Mouse (Mus musculus): Measurements from ENCODE around the gene Ccdc78. TPM values are rescaled to one million over a fixed set of nuclear protein-coding genes. Genes with fewer than 3 reads are reported as not detected.
A peak's percentile ranks its signal among the peaks of the same experiment; 100 is the strongest.

The Ccdc78 gene
- polyA plus RNA-seq, 1 experiment from 2014 or later: 0.20 TPM

DNA sequence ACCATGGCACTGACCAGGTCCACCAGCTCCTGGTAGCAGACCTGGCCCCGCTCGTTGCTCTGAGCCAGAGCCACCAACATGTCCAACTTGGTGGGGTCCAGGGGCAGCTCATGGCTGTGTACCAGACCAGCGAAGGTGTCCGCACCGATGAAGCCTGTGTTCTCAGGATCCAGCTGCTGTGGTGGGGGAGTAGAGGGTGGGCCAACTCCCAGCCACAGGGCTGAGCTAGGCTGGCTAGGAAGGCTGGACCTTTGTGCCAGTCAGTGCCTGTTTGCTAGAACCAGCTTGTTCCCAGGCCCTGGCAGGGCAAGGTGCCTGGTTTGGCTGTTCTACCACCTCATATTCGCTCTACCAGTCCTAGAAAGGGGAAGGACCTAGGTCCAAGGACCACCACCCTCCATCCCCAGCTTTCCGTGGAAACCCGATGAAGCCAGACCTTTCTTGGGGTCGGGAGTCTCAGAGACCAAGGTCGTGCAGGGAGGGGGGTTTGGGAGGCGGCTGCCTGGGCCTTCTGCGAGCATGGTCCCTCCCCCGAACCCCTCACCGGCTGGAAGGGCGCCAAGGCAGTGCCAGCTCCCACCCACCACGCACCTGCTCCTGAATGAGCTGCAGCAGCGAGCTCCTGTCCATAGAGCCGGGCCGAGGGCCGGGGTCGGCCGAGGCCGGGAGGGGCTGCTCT is 50.2 kb downstream of the Ccdc78 start:
- peak overlapping the region; percentile 39; the same call in 1 of the 2 replicates for H3K27ac ChIP-seq
- no peak for ATAC-seq (ENCODE audit: insufficient number of reproducible peaks, insufficient read depth, low FRiP score, low TSS enrichment, low read depth)
- no peaks in the 10 kb centered on the region for H3K27me3 ChIP-seq
- 25% methylated on average over 23 of the region's 23 CpGs for WGBS
- H3K9ac ChIP-seq: peak overlapping the region; percentile 72
- no peaks in the 10 kb centered on the region for H3K9me3 ChIP-seq
- H3K4me1 ChIP-seq: peaks cover 50% of the 10 kb centered on the region
- peaks cover 56% of the 10 kb centered on the region for H3K36me3 ChIP-seq
- peak overlapping the region; percentile 43 for H3K4me3 ChIP-seq
- peak overlapping the region; percentile 98 for H3K4me2 ChIP-seq

DNA sequence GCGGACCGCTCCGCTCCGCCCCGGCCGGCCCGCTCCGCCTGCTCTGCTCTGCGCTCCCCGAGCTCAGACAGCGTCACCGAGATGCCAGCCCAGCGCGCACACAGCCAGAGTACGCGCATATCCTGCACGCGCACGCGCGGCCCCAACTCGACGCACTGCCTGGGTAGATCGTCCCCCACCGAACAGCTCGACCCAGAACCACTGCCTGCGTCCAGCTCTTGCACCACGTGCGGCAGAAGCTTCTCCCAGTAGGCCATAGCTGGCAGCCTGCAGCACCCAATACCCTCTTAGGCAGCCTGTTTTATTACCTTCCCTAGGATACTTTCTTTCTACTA is 50.7 kb downstream of the Ccdc78 start, which contains the start of gene Rhbdl1:
TSS of gene Rhbdl1 (minus strand) at position 220 of the 335 bp plus-strand sequence.
- Histone ChIP-seq H3K4me1 (peaks cover 44% of the 10 kb centered on the region), H3K4me2 (peak within 1 kb of the TSS; percentile 98), H3K27me3 (no peaks in the 10 kb centered on the region), H3K27ac (peak within 1 kb of the TSS; percentile 39; the same call in 1 of the 2 replicates), H3K9me3 (no peaks in the 10 kb centered on the region), H3K4me3 (peak within 1 kb of the TSS; percentile 43), H3K9ac (peak within 1 kb of the TSS; percentile 72), H3K36me3 (peaks cover 58% of the 10 kb centered on the region)
- 3% methylated on average over 29 of the region's 29 CpGs for WGBS
- ATAC-seq (ENCODE audit: insufficient number of reproducible peaks, insufficient read depth, low FRiP score, low TSS enrichment, low read depth): no peak

DNA sequence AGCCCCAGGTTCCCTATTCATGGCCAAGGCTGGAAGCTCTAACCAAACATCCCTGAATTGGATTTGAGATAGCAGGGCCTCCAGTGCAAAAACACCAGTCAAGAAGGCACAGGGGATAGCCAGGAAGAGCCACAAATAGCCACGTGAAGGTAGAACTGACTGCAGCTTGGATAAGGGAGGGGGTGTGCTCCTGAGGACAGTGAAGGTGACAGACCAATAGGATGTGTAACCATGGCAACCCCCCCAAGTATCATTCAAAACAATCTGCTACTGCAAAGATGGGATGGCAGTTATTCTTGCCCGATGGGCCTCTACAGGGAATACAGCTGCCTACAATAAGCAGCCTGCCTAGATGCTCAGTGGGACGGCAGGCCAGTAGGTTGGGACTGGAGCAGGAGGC is 51.2 kb downstream of the Ccdc78 start:
- Histone ChIP-seq H3K9ac (peak overlapping the region; percentile 72), H3K27ac (0 out of 2 replicates have a peak overlapping the region, but pooled peaks have one; percentile 39), H3K9me3 (no peaks in the 10 kb centered on the region), H3K4me3 (peak overlapping the region; percentile 43), H3K27me3 (no peaks in the 10 kb centered on the region), H3K4me1 (peaks cover 43% of the 10 kb centered on the region), H3K36me3 (peaks cover 63% of the 10 kb centered on the region), H3K4me2 (peak overlapping the region; percentile 98)
- 53% methylated on average over 3 of the region's 3 CpGs for WGBS
- no peak for ATAC-seq (ENCODE audit: insufficient number of reproducible peaks, insufficient read depth, low FRiP score, low TSS enrichment, low read depth)

DNA sequence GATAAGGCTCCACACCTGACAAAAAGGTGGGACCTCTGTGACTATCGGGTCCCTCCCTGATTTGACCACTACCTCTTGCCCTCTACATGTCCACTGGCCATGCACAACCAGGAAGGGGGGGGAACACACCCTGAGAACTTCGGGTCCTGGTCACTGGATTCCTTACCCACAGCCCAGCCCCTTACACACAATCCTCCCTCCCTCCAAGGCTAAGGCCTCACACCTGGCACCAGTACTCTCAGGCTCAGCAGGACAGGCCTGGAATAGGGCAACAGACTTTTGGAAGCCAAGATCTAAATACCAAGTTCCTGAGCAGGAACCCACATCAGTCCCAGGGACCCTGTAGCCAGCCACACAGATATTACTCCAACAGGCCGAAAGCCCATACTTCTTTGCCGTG is 52.5 kb downstream of the Ccdc78 start:
- no peak for ATAC-seq (ENCODE audit: insufficient number of reproducible peaks, insufficient read depth, low FRiP score, low TSS enrichment, low read depth)
- Histone ChIP-seq H3K27ac (no peak overlapping the region), H3K27me3 (no peaks in the 10 kb centered on the region), H3K4me3 (no peak overlapping the region), H3K4me1 (peaks cover 48% of the 10 kb centered on the region), H3K4me2 (no peak overlapping the region), H3K9me3 (no peaks in the 10 kb centered on the region), H3K9ac (0 out of 2 replicates have a peak overlapping the region, but pooled peaks have one; percentile 6), H3K36me3 (peaks cover 64% of the 10 kb centered on the region)
- 91% methylated on average over 4 of the region's 4 CpGs for WGBS

DNA sequence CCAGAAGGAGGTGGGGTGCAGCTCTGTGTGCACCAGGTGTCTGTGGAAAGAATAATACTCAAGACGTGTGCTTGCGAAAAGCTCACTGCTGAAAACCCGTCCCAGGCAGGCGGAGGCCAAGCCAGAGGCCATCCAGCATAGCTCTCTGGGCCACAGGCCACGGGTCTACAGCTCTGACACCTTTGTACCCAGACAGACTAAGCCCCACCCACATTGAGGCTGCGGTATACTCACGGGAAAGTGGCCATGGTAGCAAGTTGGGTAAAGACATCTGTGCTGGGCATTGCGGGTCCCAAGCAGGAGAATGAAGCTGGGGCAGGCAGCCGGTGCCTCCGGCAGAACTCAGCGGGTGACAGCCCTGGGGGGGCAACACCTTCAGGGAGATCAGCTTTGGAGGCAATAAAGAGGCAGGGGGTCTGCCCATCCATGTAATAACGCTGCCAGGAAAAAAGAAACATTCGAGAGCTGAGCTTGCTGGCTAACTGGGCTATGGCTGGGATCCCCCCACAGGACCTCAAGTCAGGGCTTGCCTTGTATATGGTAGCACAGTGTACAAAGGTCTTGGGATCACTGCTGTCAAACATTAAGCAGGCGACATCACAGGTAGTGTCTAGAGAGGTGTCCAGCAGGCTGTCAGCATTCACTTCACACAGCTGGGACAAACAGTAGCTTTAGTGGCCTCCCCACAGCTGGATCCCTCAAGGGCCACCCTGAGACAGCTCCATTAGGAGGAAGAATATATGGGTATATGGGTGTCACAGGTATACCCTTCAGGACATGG is 53.3 kb downstream of the Ccdc78 start:
- 0 out of 2 replicates have a peak overlapping the region, but pooled peaks have one; percentile 6 for H3K9ac ChIP-seq
- no peak for ATAC-seq (ENCODE audit: insufficient number of reproducible peaks, insufficient read depth, low FRiP score, low TSS enrichment, low read depth)
- H3K4me3 ChIP-seq: no peak overlapping the region
- H3K9me3 ChIP-seq: no peaks in the 10 kb centered on the region
- H3K27ac ChIP-seq: no peak overlapping the region
- peaks cover 62% of the 10 kb centered on the region for H3K36me3 ChIP-seq
- WGBS: 81% methylated on average over 14 of the region's 14 CpGs
- peaks cover 43% of the 10 kb centered on the region for H3K4me1 ChIP-seq
- no peak overlapping the region for H3K4me2 ChIP-seq
- no peaks in the 10 kb centered on the region for H3K27me3 ChIP-seq

Small RNAs within 50 kb of the gene (microRNA-seq; reads per million reads assigned to microRNA genes)
- not detected for gene Gm25083
- 1.7 reads per million for gene Mir3082
- not detected for gene Mir6966

Other genes with a start within 250 kb of the Ccdc78 start
- gene Sox8, start 215.9 kb upstream of the Ccdc78 start, polyA plus RNA-seq (2015; fragmentation: Nextera tagmentation; extraction: Ambion mirVana): 9.1 and 11.1 TPM in 2 replicates
- gene Lmf1, start 207.5 kb upstream of the Ccdc78 start, polyA plus RNA-seq (2015; fragmentation: Nextera tagmentation; extraction: Ambion mirVana): 28.7 and 33.8 TPM in 2 replicates
- 5.8 and 10.3 TPM in 2 replicates for gene Gng13, start 69.4 kb upstream of the Ccdc78 start, polyA plus RNA-seq (2015; fragmentation: Nextera tagmentation; extraction: Ambion mirVana)
- 31.6 and 35.9 TPM in 2 replicates for gene Chtf18, start 59.2 kb upstream of the Ccdc78 start, polyA plus RNA-seq (2015; fragmentation: Nextera tagmentation; extraction: Ambion mirVana)
- 28.0 and 28.9 TPM in 2 replicates for gene Rpusd1, start 58.9 kb upstream of the Ccdc78 start, polyA plus RNA-seq (2015; fragmentation: Nextera tagmentation; extraction: Ambion mirVana)
- gene Mslnl, start 50.5 kb upstream of the Ccdc78 start, polyA plus RNA-seq (2015; fragmentation: Nextera tagmentation; extraction: Ambion mirVana): 0.83 TPM in 1 of 2 replicates, not detected in the other
- 0.17 and 0.42 TPM in 2 replicates for gene Msln, start 32.2 kb upstream of the Ccdc78 start, polyA plus RNA-seq (2015; fragmentation: Nextera tagmentation; extraction: Ambion mirVana)
- gene Narfl, start 12.8 kb upstream of the Ccdc78 start, polyA plus RNA-seq (2015; fragmentation: Nextera tagmentation; extraction: Ambion mirVana): 24.7 and 24.9 TPM in 2 replicates
- 74.6 and 89.5 TPM in 2 replicates for gene Haghl, start 907 bp upstream of the Ccdc78 start, polyA plus RNA-seq (2015; fragmentation: Nextera tagmentation; extraction: Ambion mirVana)
- 65.3 and 78.1 TPM in 2 replicates for gene Fam173a, start 6.3 kb downstream of the Ccdc78 start, polyA plus RNA-seq (2015; fragmentation: Nextera tagmentation; extraction: Ambion mirVana)
- not detected in 2 replicates for gene AC134908.4, start 9.1 kb downstream of the Ccdc78 start, polyA plus RNA-seq (2015; fragmentation: Nextera tagmentation; extraction: Ambion mirVana)
- 43.4 and 50.1 TPM in 2 replicates for gene Metrn, start 10.6 kb downstream of the Ccdc78 start, polyA plus RNA-seq (2015; fragmentation: Nextera tagmentation; extraction: Ambion mirVana)
- gene Fbxl16, start 22.5 kb downstream of the Ccdc78 start, polyA plus RNA-seq (2015; fragmentation: Nextera tagmentation; extraction: Ambion mirVana): 3.6 and 4.2 TPM in 2 replicates
- gene Wdr24, start 37.0 kb downstream of the Ccdc78 start, polyA plus RNA-seq (2015; fragmentation: Nextera tagmentation; extraction: Ambion mirVana): 26.5 and 30.0 TPM in 2 replicates
- 48.3 and 52.8 TPM in 2 replicates for gene Jmjd8, start 42.3 kb downstream of the Ccdc78 start, polyA plus RNA-seq (2015; fragmentation: Nextera tagmentation; extraction: Ambion mirVana)
- gene Stub1, start 46.8 kb downstream of the Ccdc78 start, polyA plus RNA-seq (2015; fragmentation: Nextera tagmentation; extraction: Ambion mirVana): 319 and 353 TPM in 2 replicates
- gene Rhbdl1, start 50.7 kb downstream of the Ccdc78 start, polyA plus RNA-seq (2015; fragmentation: Nextera tagmentation; extraction: Ambion mirVana): 1.4 and 2.7 TPM in 2 replicates
- 1.3 and 2.9 TPM in 2 replicates for gene Gm20683, start 55.2 kb downstream of the Ccdc78 start, polyA plus RNA-seq (2015; fragmentation: Nextera tagmentation; extraction: Ambion mirVana)
- gene Rhot2, start 58.3 kb downstream of the Ccdc78 start, polyA plus RNA-seq (2015; fragmentation: Nextera tagmentation; extraction: Ambion mirVana): 26.4 and 31.4 TPM in 2 replicates
- 30.0 and 31.2 TPM in 2 replicates for gene Wdr90, start 74.9 kb downstream of the Ccdc78 start, polyA plus RNA-seq (2015; fragmentation: Nextera tagmentation; extraction: Ambion mirVana)
- gene Mcrip2, start 82.2 kb downstream of the Ccdc78 start, polyA plus RNA-seq (2015; fragmentation: Nextera tagmentation; extraction: Ambion mirVana): 11.1 and 13.4 TPM in 2 replicates
- gene Mettl26, start 88.5 kb downstream of the Ccdc78 start, polyA plus RNA-seq (2015; fragmentation: Nextera tagmentation; extraction: Ambion mirVana): 47.1 and 50.6 TPM in 2 replicates
- 0.56 and 0.73 TPM in 2 replicates for gene Wfikkn1, start 94.3 kb downstream of the Ccdc78 start, polyA plus RNA-seq (2015; fragmentation: Nextera tagmentation; extraction: Ambion mirVana)
- 32.9 and 36.6 TPM in 2 replicates for gene Rab40c, start 133.1 kb downstream of the Ccdc78 start, polyA plus RNA-seq (2015; fragmentation: Nextera tagmentation; extraction: Ambion mirVana)
- gene Pigq, start 158.4 kb downstream of the Ccdc78 start, polyA plus RNA-seq (2015; fragmentation: Nextera tagmentation; extraction: Ambion mirVana): 50.6 and 53.8 TPM in 2 replicates
- not detected in 2 replicates for gene Nhlrc4, start 158.4 kb downstream of the Ccdc78 start, polyA plus RNA-seq (2015; fragmentation: Nextera tagmentation; extraction: Ambion mirVana)
- gene A930017K11Rik, start 166.0 kb downstream of the Ccdc78 start, polyA plus RNA-seq (2015; fragmentation: Nextera tagmentation; extraction: Ambion mirVana): 0.18 and 0.26 TPM in 2 replicates
- 23.4 and 24.2 TPM in 2 replicates for gene Capn15, start 199.2 kb downstream of the Ccdc78 start, polyA plus RNA-seq (2015; fragmentation: Nextera tagmentation; extraction: Ambion mirVana)